Mouse (Mus musculus) testis, adult 2 months (tissue): Measurements from ENCODE around the gene Lef1.

ENCODE experiments used
- CTCF ChIP-seq: fragments of 200-500 bp; IDR thresholded peaks from 2 replicates; pipeline ENCODE4 v1.5.1; 2012; ENCODE audit warnings: low read depth, mild to moderate bottlenecking, inconsistent platforms, low read length, moderate library complexity; ENCODE audit not compliant: control insufficient read depth, insufficient read depth, insufficient replicate concordance
- POLR2A ChIP-seq: fragments of 200-500 bp; IDR thresholded peaks from 2 replicates; pipeline ENCODE4 v1.6.1; 2012; ENCODE audit warnings: low read depth, mild to moderate bottlenecking, inconsistent platforms, low read length, moderate library complexity; ENCODE audit not compliant: control insufficient read depth

DNA sequence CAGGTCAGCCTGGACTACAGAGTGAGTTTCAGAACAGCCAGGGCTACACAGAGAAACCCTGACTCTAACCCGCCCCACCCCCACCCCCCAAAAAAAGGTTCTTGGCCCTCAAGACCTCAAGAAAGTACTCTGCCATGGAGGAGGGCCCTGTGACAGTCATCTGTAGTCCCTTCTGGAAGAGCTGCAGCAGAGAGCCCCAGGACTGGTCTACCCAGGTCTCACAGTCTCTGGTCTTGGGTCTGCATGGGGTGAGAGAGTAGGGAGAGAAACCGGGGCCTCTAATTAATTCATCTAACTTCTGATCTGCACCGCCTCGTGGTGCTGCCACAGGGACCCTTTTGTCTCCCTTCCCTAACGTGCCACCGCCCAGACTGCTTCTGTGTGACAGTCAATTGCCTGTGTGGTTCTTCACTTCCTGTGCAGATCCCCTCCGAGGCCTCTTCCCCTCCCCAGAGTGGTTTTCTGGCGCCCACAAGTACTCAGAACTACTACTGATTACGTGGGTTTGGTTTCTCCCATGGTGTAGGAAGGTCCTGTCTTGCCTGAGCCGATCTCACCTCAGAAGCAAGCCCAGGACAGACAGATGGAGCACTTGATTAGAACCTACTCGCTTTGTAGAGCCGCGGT is 98.1 kb downstream of the Lef1 start:
- no peak for TF ChIP-seq POLR2A
- TF ChIP-seq CTCF, result no peak
